Mouse (Mus musculus) myocyte (in vitro differentiated cells): Measurements from ENCODE around the gene Btnl2.

Experiments used
- CEBPB ChIP-seq: IDR thresholded peaks from 2 replicates; pipeline ENCODE4 v1.6.1; 2011; ENCODE audit warnings: mild to moderate bottlenecking, moderate library complexity; ENCODE audit not compliant: poor library complexity, insufficient read depth, severe bottlenecking
- E2F4 ChIP-seq: IDR thresholded peaks from one replicate; pipeline ENCODE4 v1.6.1; 2011; ENCODE audit warnings: mild to moderate bottlenecking, control low read depth, moderate library complexity; ENCODE audit not compliant: insufficient read depth
- MAX ChIP-seq: IDR thresholded peaks from one replicate; pipeline ENCODE4 v1.6.1; 2011; ENCODE audit warnings: low read depth, mild to moderate bottlenecking, control low read depth
- MYOD1 ChIP-seq, 3 experiments: IDR thresholded peaks; one replicate each; pipeline ENCODE4 v1.6.1; 2011; ENCODE audit warnings: control low read depth in 2 of 3, low read depth in 2 of 3, mild to moderate bottlenecking in 2 of 3, moderate library complexity in 1 of 3; ENCODE audit not compliant: insufficient read length in 2 of 3, control insufficient read depth in 1 of 3
- MYOG ChIP-seq, 3 experiments: IDR thresholded peaks; one replicate each; pipeline ENCODE4 v1.6.1; 2011; ENCODE audit warnings: control low read depth in 2 of 3, low read depth in 2 of 3, mild to moderate bottlenecking in 2 of 3; ENCODE audit not compliant: insufficient read length in 2 of 3, control insufficient read depth in 1 of 3, insufficient read depth in 1 of 3
- POLR2A ChIP-seq: IDR thresholded peaks from one replicate; pipeline ENCODE4 v1.6.1; 2011; ENCODE audit warnings: low read depth, mild to moderate bottlenecking, control low read depth, moderate library complexity; ENCODE audit not compliant: insufficient read length
- POLR2AphosphoS2 ChIP-seq: IDR thresholded peaks from one replicate; pipeline ENCODE4 v1.6.1; 2011; ENCODE audit warnings: low read depth, control low read depth; ENCODE audit not compliant: insufficient read length
- REST ChIP-seq: IDR thresholded peaks from one replicate; pipeline ENCODE4 v1.6.1; 2011; ENCODE audit warnings: mild to moderate bottlenecking, control low read depth, moderate library complexity; ENCODE audit not compliant: insufficient read depth, insufficient read length
- SRF ChIP-seq: IDR thresholded peaks from one replicate; pipeline ENCODE4 v1.6.1; 2011; ENCODE audit warnings: low read depth; ENCODE audit not compliant: control insufficient read depth, insufficient read length
- TCF12 ChIP-seq: IDR thresholded peaks from one replicate; pipeline ENCODE4 v1.6.1; 2011; ENCODE audit warnings: mild to moderate bottlenecking, control low read depth; ENCODE audit not compliant: poor library complexity, insufficient read depth, severe bottlenecking
- TCF3 ChIP-seq: IDR thresholded peaks from one replicate; pipeline ENCODE4 v1.6.1; 2011; ENCODE audit warnings: low read depth, control low read depth; ENCODE audit not compliant: insufficient read length
- USF1 ChIP-seq: IDR thresholded peaks from one replicate; pipeline ENCODE4 v1.6.1; 2011; ENCODE audit warnings: low read depth, mild to moderate bottlenecking, control low read depth, moderate library complexity

- TF ChIP-seq POLR2A: no peak
- TF ChIP-seq E2F4: no peak
- no peak for TF ChIP-seq MYOD1 (IDR thresholded peaks at IDR 0.05; ENCODE audit: control insufficient read depth in 1 of 3, insufficient read length in 2 of 3, low read depth in 2 of 3)
- no peak for TF ChIP-seq MAX
- no peak for TF ChIP-seq MYOG (IDR thresholded peaks at IDR 0.05; ENCODE audit: control insufficient read depth in 1 of 3, insufficient read depth in 1 of 3, insufficient read length in 2 of 3, low read depth in 2 of 3)
- TF ChIP-seq POLR2AphosphoS2: no peak
- no peak for TF ChIP-seq CEBPB
- TF ChIP-seq TCF12: no peak
- no peak for TF ChIP-seq REST
- TF ChIP-seq USF1: no peak
- TF ChIP-seq TCF3: no peak
- no peak for TF ChIP-seq SRF
These were observed 37.9 kb upstream of the Btnl2 start for GRCm38 (mm10) chr17:34316697-34317096.
